9 mouse cellular contexts compared by ENCODE assay signal in the genomic region with DNA sequence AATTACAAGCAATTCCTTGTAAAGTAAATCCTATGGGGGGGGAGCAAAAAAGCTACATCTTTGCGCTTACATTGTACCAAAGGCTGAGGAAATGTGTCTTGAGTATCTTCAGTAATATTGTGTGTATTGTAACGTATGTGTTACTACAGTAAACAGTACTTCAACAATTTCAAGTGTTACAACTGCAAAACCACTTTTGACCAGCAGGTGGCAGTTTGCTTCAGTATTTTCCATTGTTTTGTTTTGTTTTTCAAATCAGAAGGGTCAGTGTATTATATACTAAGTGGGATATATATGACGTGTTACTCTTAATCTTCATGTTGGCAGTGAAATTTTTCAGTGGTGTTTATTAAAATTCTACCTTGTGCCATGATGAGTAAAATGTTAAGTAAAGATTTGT. TPM values are rescaled to one million over a fixed set of nuclear protein-coding genes. Genes with fewer than 3 reads are reported as not detected.
DNase-seq lines count a peak whose midpoint lies in the region; ATAC-seq and TF ChIP-seq lines count a peak whose summit lies in the region.
"Had no signal": no experiment of that assay in that cellular context is flagged by ENCODE, and none has a peak within 500 bp of the region (broad histone marks: within the 10 kb centered on the region; RNA-seq: fewer than 3 reads in every experiment).

No protein-coding gene starts in this region.

- H3K27ac ChIP-seq in liver, adult 2 months (replicated peaks; ENCODE audit: insufficient read depth, low read depth, low read length) = no peak overlapping the region
- no peak overlapping the region for H3K27ac ChIP-seq in liver, embryonic 12.5 days
- no peak overlapping the region for H3K27ac ChIP-seq in embryonic facial prominence, embryonic 14.5 days (replicated peaks; ENCODE audit: low read depth, low read length)
- H3K27ac ChIP-seq: liver, embryonic 15.5 days had no signal

- peak; percentile 39 for TF ChIP-seq CTCF in liver, adult 2 months (IDR thresholded peaks at IDR 0.05; ENCODE audit: low read depth, low read length)

- no peak for ATAC-seq in liver, embryonic 12.5 days
- no peak for ATAC-seq in embryonic facial prominence, embryonic 14.5 days (ENCODE audit: low read depth)

- H3K4me2 ChIP-seq in liver, embryonic 12.5 days = no peak overlapping the region
- H3K4me2 ChIP-seq in embryonic facial prominence, embryonic 14.5 days (ENCODE audit: low read depth, low read length) = no peak overlapping the region
- H3K4me2 ChIP-seq: liver, embryonic 15.5 days had no signal

- H3K79me2 ChIP-seq in liver, adult 2 months (ENCODE audit: control insufficient read depth, insufficient read depth, low read length) = no peaks in the 10 kb centered on the region

- H3K27me3 ChIP-seq in liver, adult 2 months (ENCODE audit: control insufficient read depth, insufficient read depth, low read length) = no peaks in the 10 kb centered on the region
- no peaks in the 10 kb centered on the region for H3K27me3 ChIP-seq in liver, embryonic 12.5 days (replicated peaks)
- no peaks in the 10 kb centered on the region for H3K27me3 ChIP-seq in embryonic facial prominence, embryonic 14.5 days (replicated peaks; ENCODE audit: control insufficient read depth, insufficient read depth, low read length)
- H3K27me3 ChIP-seq: liver, embryonic 15.5 days had no signal

- DNase-seq in embryo, embryonic 10 days (ENCODE audit: low spot score) = peak; percentile 43
- no peak for DNase-seq in embryo, embryonic 9.5 days (ENCODE audit: extremely low spot score)
- peak; percentile 46 for DNase-seq in liver, adult 2 months (ENCODE audit: extremely low read depth, low read depth, low spot score)
- peak; percentile 16 for DNase-seq in Muller cell, postnatal 12 days (ENCODE audit: inconsistent ontology term)
- DNase-seq in embryonic facial prominence, embryonic 14.5 days (ENCODE audit: low spot score) = peak; percentile 23
- peak; percentile 20 for DNase-seq in lung, postnatal 25 days (ENCODE audit: low spot score)
- DNase-seq in ovary, postnatal 10 days (ENCODE audit: low spot score) = no peak

- WGBS in liver, adult 2 months = 23% methylated on average over 3 of the region's 3 CpGs
- WGBS in liver, embryonic 12.5 days (ENCODE audit: insufficient replicate concordance) = 33% methylated on average over 3 of the region's 3 CpGs
- WGBS in embryonic facial prominence, embryonic 14.5 days = 43% methylated on average over 3 of the region's 3 CpGs

- no peaks in the 10 kb centered on the region for H3K4me1 ChIP-seq in liver, adult 2 months (ENCODE audit: control insufficient read depth, insufficient read depth, low read length)
- no peaks in the 10 kb centered on the region for H3K4me1 ChIP-seq in liver, embryonic 12.5 days
- H3K4me1 ChIP-seq in embryonic facial prominence, embryonic 14.5 days (ENCODE audit: control insufficient read depth, insufficient read depth, low read length) = no peaks in the 10 kb centered on the region
- H3K4me1 ChIP-seq: liver, embryonic 15.5 days had no signal

- no peak overlapping the region for H3K4me3 ChIP-seq in liver, adult 2 months (ENCODE audit: insufficient read depth, low read depth, low read length)
- no peak overlapping the region for H3K4me3 ChIP-seq in liver, embryonic 12.5 days
- no peak overlapping the region for H3K4me3 ChIP-seq in embryonic facial prominence, embryonic 14.5 days (ENCODE audit: low read depth, low read length)
- H3K4me3 ChIP-seq: liver, embryonic 15.5 days had no signal

- TF ChIP-seq POLR2A in liver, adult 2 months (IDR thresholded peaks at IDR 0.05; ENCODE audit: extremely low read depth, insufficient read depth, low read length) = no peak

- no peak overlapping the region for H3K9ac ChIP-seq in liver, adult 2 months (ENCODE audit: low read depth, low read length)
- no peak overlapping the region for H3K9ac ChIP-seq in liver, embryonic 12.5 days
- H3K9ac ChIP-seq in embryonic facial prominence, embryonic 14.5 days (ENCODE audit: low read depth, low read length) = no peak overlapping the region
- H3K9ac ChIP-seq: liver, embryonic 15.5 days had no signal

- H3K36me3 ChIP-seq in liver, adult 2 months (ENCODE audit: control insufficient read depth, insufficient read depth, low read length) = no peaks in the 10 kb centered on the region; the same call in 1 of the 2 replicates
- H3K36me3 ChIP-seq in liver, embryonic 12.5 days = no peaks in the 10 kb centered on the region
- no peaks in the 10 kb centered on the region for H3K36me3 ChIP-seq in embryonic facial prominence, embryonic 14.5 days (ENCODE audit: control insufficient read depth, insufficient read depth, low read length)
- H3K36me3 ChIP-seq: liver, embryonic 15.5 days had no signal

- no peaks in the 10 kb centered on the region for H3K9me3 ChIP-seq in liver, embryonic 12.5 days (replicated peaks)
- H3K9me3 ChIP-seq in embryonic facial prominence, embryonic 14.5 days (ENCODE audit: control insufficient read depth, low read length) = no peaks in the 10 kb centered on the region
- H3K9me3 ChIP-seq: liver, embryonic 15.5 days had no signal

RNA-seq across cellular contexts. Expression of a gene that starts 16.2 kb away (rescaled TPM):
- total RNA-seq in liver, adult 2 months (2014; rRNA removed) = 9.3 and 9.6 TPM in 2 replicates
- polyA plus RNA-seq in liver, adult 2 months (2012; rRNA removed) = 4.9 and 5.0 TPM in 2 replicates
- 24.4 and 25.3 TPM in 2 replicates for polyA plus RNA-seq in liver, embryonic 12.5 days (2016; fragmentation: Nextera tagmentation; extraction: Ambion mirVana)
- 35.8 and 36.9 TPM in 2 replicates for polyA plus RNA-seq in embryonic facial prominence, embryonic 14.5 days (2014; fragmentation: Nextera tagmentation; extraction: Ambion mirVana)

Comparison
In these comparisons a context has a peak if more than half of its experiments do, and no peak if none do; other contexts are left out.
1. DNase-seq: peak in embryo, embryonic 10 days (single experiment), liver, adult 2 months (single experiment), Muller cell, postnatal 12 days (single experiment), embryonic facial prominence, embryonic 14.5 days (single experiment) and lung, postnatal 25 days (single experiment); none in embryo, embryonic 9.5 days (single experiment) and ovary, postnatal 10 days (single experiment).